Mouse (Mus musculus): Measurements from ENCODE around the gene Olfr1026. TPM values are rescaled to one million over a fixed set of nuclear protein-coding genes. Genes with fewer than 3 reads are reported as not detected.

Gene Olfr1026
- total RNA-seq (2015): not detected in 2 replicates
- total RNA-seq (2017): not detected in 2 replicates

- no peak for ATAC-seq (ENCODE audit: poor library complexity, severe bottlenecking)
These were observed at the start of gene Olfr1026 for GRCm38 (mm10) chr2:85921258-85921657. Olfr1026 (plus strand) TSS chr2:85921558.

GRCm38 (mm10) chr2:85885340-85885739 lies 36.0 kb upstream of the Olfr1026 start, which contains the start of gene Olfr1023:
Olfr1023 (plus strand) TSS chr2:85885640.
- ATAC-seq (ENCODE audit: poor library complexity, severe bottlenecking): no peak

GRCm38 (mm10) chr2:85904952-85905351 lies 16.4 kb upstream of the Olfr1026 start, which contains the start of gene Olfr1024:
Olfr1024 (minus strand) TSS chr2:85905052.
- ATAC-seq (ENCODE audit: poor library complexity, severe bottlenecking): no peak

GRCm38 (mm10) chr2:85913197-85913596 lies 8.2 kb upstream of the Olfr1026 start:
- no peak for ATAC-seq (ENCODE audit: poor library complexity, severe bottlenecking)

- ATAC-seq (ENCODE audit: poor library complexity, severe bottlenecking): no peak
These were observed 6.5 kb upstream of the Olfr1026 start, which contains the start of gene Olfr1025-ps1 for GRCm38 (mm10) chr2:85914893-85915292. Olfr1025-ps1 (plus strand) TSS chr2:85915193.

GRCm38 (mm10) chr2:85950137-85950536 lies 28.8 kb downstream of the Olfr1026 start, which contains the start of gene Olfr1028:
Olfr1028 (plus strand) TSS chr2:85950437.
- ATAC-seq (ENCODE audit: poor library complexity, severe bottlenecking): no peak

GRCm38 (mm10) chr2:85973595-85973994 lies 52.2 kb downstream of the Olfr1026 start, which contains the start of gene Olfr1029:
Olfr1029 (plus strand) TSS chr2:85973895.
- ATAC-seq (ENCODE audit: poor library complexity, severe bottlenecking): no peak

Other genes with a start within 250 kb of the Olfr1026 start
- not detected in 2 replicates for gene Olfr1006, start 242.8 kb upstream of the Olfr1026 start, total RNA-seq (2015)
- not detected in 2 replicates for gene Olfr1006, start 242.8 kb upstream of the Olfr1026 start, total RNA-seq (2017)
- gene Olfr1008, start 232.1 kb upstream of the Olfr1026 start, total RNA-seq (2015): not detected in 2 replicates
- not detected in 2 replicates for gene Olfr1008, start 232.1 kb upstream of the Olfr1026 start, total RNA-seq (2017)
- gene Olfr1009, start 206.1 kb upstream of the Olfr1026 start, total RNA-seq (2015): not detected in 2 replicates
- not detected in 2 replicates for gene Olfr1009, start 206.1 kb upstream of the Olfr1026 start, total RNA-seq (2017)
- gene Olfr1012, start 158.8 kb upstream of the Olfr1026 start, total RNA-seq (2015): not detected in 2 replicates
- not detected in 2 replicates for gene Olfr1012, start 158.8 kb upstream of the Olfr1026 start, total RNA-seq (2017)
- gene Olfr1013, start 154.5 kb upstream of the Olfr1026 start, total RNA-seq (2015): not detected in 2 replicates
- gene Olfr1013, start 154.5 kb upstream of the Olfr1026 start, total RNA-seq (2017): not detected in 2 replicates
- not detected in 2 replicates for gene Olfr1014, start 148.8 kb upstream of the Olfr1026 start, total RNA-seq (2015)
- gene Olfr1014, start 148.8 kb upstream of the Olfr1026 start, total RNA-seq (2017): not detected in 2 replicates
- gene Olfr1015, start 139.5 kb upstream of the Olfr1026 start, total RNA-seq (2015): not detected in 2 replicates
- not detected in 2 replicates for gene Olfr1015, start 139.5 kb upstream of the Olfr1026 start, total RNA-seq (2017)
- gene Olfr1016, start 119.0 kb upstream of the Olfr1026 start, total RNA-seq (2015): not detected in 2 replicates
- gene Olfr1016, start 119.0 kb upstream of the Olfr1026 start, total RNA-seq (2017): not detected in 2 replicates
- gene Olfr1018, start 103.1 kb upstream of the Olfr1026 start, total RNA-seq (2015): not detected in 2 replicates
- gene Olfr1018, start 103.1 kb upstream of the Olfr1026 start, total RNA-seq (2017): not detected in 2 replicates
- gene Olfr1019, start 76.1 kb upstream of the Olfr1026 start, total RNA-seq (2015): not detected in 2 replicates
- gene Olfr1019, start 76.1 kb upstream of the Olfr1026 start, total RNA-seq (2017): not detected in 2 replicates
- not detected in 2 replicates for gene Olfr1020, start 74.5 kb upstream of the Olfr1026 start, total RNA-seq (2015)
- not detected in 2 replicates for gene Olfr1020, start 74.5 kb upstream of the Olfr1026 start, total RNA-seq (2017)
- not detected in 2 replicates for gene Olfr1022, start 53.0 kb upstream of the Olfr1026 start, total RNA-seq (2015)
- gene Olfr1022, start 53.0 kb upstream of the Olfr1026 start, total RNA-seq (2017): not detected in 2 replicates
- not detected in 2 replicates for gene Olfr1023, start 35.9 kb upstream of the Olfr1026 start, total RNA-seq (2015)
- not detected in 2 replicates for gene Olfr1023, start 35.9 kb upstream of the Olfr1026 start, total RNA-seq (2017)
- not detected in 2 replicates for gene Olfr1024, start 16.5 kb upstream of the Olfr1026 start, total RNA-seq (2015)
- not detected in 2 replicates for gene Olfr1024, start 16.5 kb upstream of the Olfr1026 start, total RNA-seq (2017)
- gene Olfr1025-ps1, start 6.4 kb upstream of the Olfr1026 start, total RNA-seq (2015): not detected in 2 replicates
- not detected in 2 replicates for gene Olfr1025-ps1, start 6.4 kb upstream of the Olfr1026 start, total RNA-seq (2017)
- gene Olfr1028, start 28.9 kb downstream of the Olfr1026 start, total RNA-seq (2015): not detected in 2 replicates
- gene Olfr1028, start 28.9 kb downstream of the Olfr1026 start, total RNA-seq (2017): not detected in 2 replicates
- gene Olfr1029, start 52.3 kb downstream of the Olfr1026 start, total RNA-seq (2015): 0.57 TPM in 1 of 2 replicates, not detected in the other
- not detected in 2 replicates for gene Olfr1029, start 52.3 kb downstream of the Olfr1026 start, total RNA-seq (2017)
- not detected in 2 replicates for gene Olfr1030, start 57.7 kb downstream of the Olfr1026 start, total RNA-seq (2015)
- not detected in 2 replicates for gene Olfr1030, start 57.7 kb downstream of the Olfr1026 start, total RNA-seq (2017)
- gene Olfr1031, start 68.7 kb downstream of the Olfr1026 start, total RNA-seq (2015): not detected in 2 replicates
- gene Olfr1031, start 68.7 kb downstream of the Olfr1026 start, total RNA-seq (2017): not detected in 2 replicates
- not detected in 2 replicates for gene Olfr1032, start 84.0 kb downstream of the Olfr1026 start, total RNA-seq (2015)
- gene Olfr1032, start 84.0 kb downstream of the Olfr1026 start, total RNA-seq (2017): not detected in 2 replicates
- 0.09 and 0.45 TPM in 2 replicates for gene Olfr1033, start 99.1 kb downstream of the Olfr1026 start, total RNA-seq (2015)
- gene Olfr1033, start 99.1 kb downstream of the Olfr1026 start, total RNA-seq (2017): 0.07 TPM in 1 of 2 replicates, not detected in the other
- gene Olfr1034, start 124.3 kb downstream of the Olfr1026 start, total RNA-seq (2015): not detected in 2 replicates
- gene Olfr1034, start 124.3 kb downstream of the Olfr1026 start, total RNA-seq (2017): not detected in 2 replicates
- not detected in 2 replicates for gene Olfr1036, start 152.4 kb downstream of the Olfr1026 start, total RNA-seq (2015)
- gene Olfr1036, start 152.4 kb downstream of the Olfr1026 start, total RNA-seq (2017): not detected in 2 replicates
- gene Olfr1037, start 165.8 kb downstream of the Olfr1026 start, total RNA-seq (2015): not detected in 2 replicates
- gene Olfr1037, start 165.8 kb downstream of the Olfr1026 start, total RNA-seq (2017): not detected in 2 replicates
- gene Olfr1039, start 214.4 kb downstream of the Olfr1026 start, total RNA-seq (2015): not detected in 2 replicates
- not detected in 2 replicates for gene Olfr1039, start 214.4 kb downstream of the Olfr1026 start, total RNA-seq (2017)
- not detected in 2 replicates for gene Olfr1040, start 225.2 kb downstream of the Olfr1026 start, total RNA-seq (2015)
- gene Olfr1040, start 225.2 kb downstream of the Olfr1026 start, total RNA-seq (2017): not detected in 2 replicates
- gene Olfr1042, start 240.3 kb downstream of the Olfr1026 start, total RNA-seq (2015): not detected in 2 replicates
- not detected in 2 replicates for gene Olfr1042, start 240.3 kb downstream of the Olfr1026 start, total RNA-seq (2017)
- gene Olfr1043, start 246.0 kb downstream of the Olfr1026 start, total RNA-seq (2015): not detected in 2 replicates
- not detected in 2 replicates for gene Olfr1043, start 246.0 kb downstream of the Olfr1026 start, total RNA-seq (2017)

All from megakaryocyte, adult 5-6 weeks (primary cell).